Mouse (Mus musculus) CH12.LX (cell line): Measurements from ENCODE around the gene Ccdc142. TPM values are rescaled to one million over a fixed set of nuclear protein-coding genes. Genes with fewer than 3 reads are reported as not detected.

Experiments used
- DNase-seq: peaks from one replicate; pipeline ENCODE4 v3.0.0-alpha.2; 2013; ENCODE audit errors: extremely low read depth
- H3K27ac ChIP-seq: 2 replicates; pipeline ENCODE4 v1.5.1; 2012; ENCODE audit warnings: low read depth, mild to moderate bottlenecking, control low read depth, moderate library complexity; ENCODE audit not compliant: insufficient read depth
- H3K27me3 ChIP-seq: replicated peaks from 2 replicates; pipeline ENCODE3; 2012; ENCODE audit warnings: inconsistent platforms
- H3K36me3 ChIP-seq, 2 experiments: replicated peaks in 1 of 2; 2 replicates each; pipeline versions ENCODE3 to v1.6.1; 2012; ENCODE audit warnings: inconsistent platforms in 1 of 2, low read length in 1 of 2, mild to moderate bottlenecking in 1 of 2, mixed read lengths in 1 of 2, moderate library complexity in 1 of 2; ENCODE audit not compliant: control insufficient read depth in 1 of 2, insufficient read depth in 1 of 2
- H3K4me1 ChIP-seq, 2 experiments: 2 replicates each; pipeline ENCODE4 v1.6.1; 2012; ENCODE audit warnings: inconsistent platforms in 1 of 2, moderate library complexity in 1 of 2; ENCODE audit not compliant: insufficient read depth in 2 of 2, control insufficient read depth in 1 of 2
- H3K4me2 ChIP-seq: 2 replicates; pipeline ENCODE4 v1.6.1; 2012; ENCODE audit warnings: low read depth, mild to moderate bottlenecking, control low read depth; ENCODE audit not compliant: poor library complexity, insufficient read depth, severe bottlenecking
- H3K4me3 ChIP-seq, 3 experiments: fragments of 150-350 bp in 1 of 3; sonication (generic) in 1 of 3; replicated peaks in 1 of 3; 2 replicates each; pipeline versions ENCODE3 to v1.5.1; 2011 to 2012; ENCODE audit warnings: low read depth in 2 of 3, low read length in 2 of 3, mild to moderate bottlenecking in 2 of 3, moderate library complexity in 2 of 3, control low read depth in 1 of 3, improper control_type of control experiment in 1 of 3, inconsistent platforms in 1 of 3, mixed read lengths in 1 of 3; ENCODE audit not compliant: poor library complexity in 1 of 3
- H3K79me2 ChIP-seq: replicated peaks from 2 replicates; pipeline ENCODE4 v1.6.1; 2012; ENCODE audit warnings: mild to moderate bottlenecking, moderate library complexity; ENCODE audit not compliant: control insufficient read depth, poor library complexity, insufficient read depth, severe bottlenecking; ENCODE audit errors: extremely low read depth
- H3K9ac ChIP-seq: 2 replicates; pipeline ENCODE4 v1.6.1; 2012; ENCODE audit warnings: low read depth, mild to moderate bottlenecking, control low read depth, moderate library complexity; ENCODE audit not compliant: insufficient read depth
- H3K9me3 ChIP-seq: replicated peaks from 2 replicates; pipeline ENCODE3; 2012; ENCODE audit warnings: low read length, inconsistent platforms, mixed read lengths
- CHD2 ChIP-seq: IDR thresholded peaks from 2 replicates; pipeline ENCODE4 v1.6.1; 2011; ENCODE audit warnings: low read length, improper control_type of control experiment
- EP300 ChIP-seq: IDR thresholded peaks from 2 replicates; pipeline ENCODE4 v1.6.1; 2011; ENCODE audit warnings: low read length, improper control_type of control experiment
- JUN ChIP-seq: IDR thresholded peaks from 2 replicates; pipeline ENCODE4 v1.6.1; 2011; ENCODE audit warnings: low read depth, mild to moderate bottlenecking, low read length, improper control_type of control experiment, moderate library complexity; ENCODE audit not compliant: insufficient read depth
- MAFK ChIP-seq: IDR thresholded peaks from 2 replicates; pipeline ENCODE4 v1.6.1; 2011; ENCODE audit warnings: low read length, improper control_type of control experiment; ENCODE audit not compliant: insufficient replicate concordance
- MAZ ChIP-seq: IDR thresholded peaks from 2 replicates; pipeline ENCODE4 v1.6.1; 2012; ENCODE audit warnings: low read depth, mild to moderate bottlenecking, inconsistent platforms, low read length, improper control_type of control experiment, moderate library complexity
- MYC ChIP-seq: IDR thresholded peaks from 2 replicates; pipeline ENCODE4 v1.6.1; 2011; ENCODE audit warnings: low read depth, mild to moderate bottlenecking, improper control_type of control experiment, low read length
- NELFE ChIP-seq: IDR thresholded peaks from 2 replicates; pipeline ENCODE4 v1.6.1; 2011; ENCODE audit warnings: low read depth, low read length, improper control_type of control experiment
- POLR2A ChIP-seq: IDR thresholded peaks from 2 replicates; pipeline ENCODE4 v1.6.1; 2011; ENCODE audit warnings: low read depth, mild to moderate bottlenecking, improper control_type of control experiment, low read length
- RAD21 ChIP-seq: IDR thresholded peaks from 2 replicates; pipeline ENCODE4 v1.6.1; 2011; ENCODE audit warnings: low read depth, mild to moderate bottlenecking, low read length, improper control_type of control experiment, moderate library complexity
- TBP ChIP-seq: conservative IDR thresholded peaks from 2 replicates; pipeline ENCODE4 v1.6.1; 2011; ENCODE audit warnings: low read depth, low read length, improper control_type of control experiment
- TCF12 ChIP-seq: IDR thresholded peaks from 2 replicates; pipeline ENCODE4 v1.6.1; 2014; ENCODE audit warnings: low read depth, mild to moderate bottlenecking, inconsistent platforms, low read length, improper control_type of control experiment
- UBTF ChIP-seq: IDR thresholded peaks from 2 replicates; pipeline ENCODE4 v1.6.1; 2012; ENCODE audit warnings: low read depth, mild to moderate bottlenecking, inconsistent platforms, low read length, improper control_type of control experiment, moderate library complexity
- USF1 ChIP-seq: IDR thresholded peaks from 2 replicates; pipeline ENCODE4 v1.6.1; 2014; ENCODE audit warnings: low read depth, mild to moderate bottlenecking, inconsistent platforms, low read length, improper control_type of control experiment
- ZKSCAN1 ChIP-seq: IDR thresholded peaks from 2 replicates; pipeline ENCODE4 v1.6.1; 2012; ENCODE audit warnings: low read depth, inconsistent platforms, low read length, improper control_type of control experiment, borderline replicate concordance
- ZNF384 ChIP-seq: IDR thresholded peaks from 2 replicates; pipeline ENCODE4 v1.6.1; 2012; ENCODE audit warnings: low read depth, low read length, improper control_type of control experiment, inconsistent platforms
- dilution Hi-C: fragments of 300-500 bp; cut with MboI; formaldehyde crosslinking; loops from 2 replicates; pipeline ENCODE4 v1.14.3; 2020; ENCODE audit warnings: low sequenced_read_pairs; ENCODE audit not compliant: extremely low pct_unique_long_range_greater_than_20kb, extremely low pct_ligation_motif_present
- in situ Hi-C: fragments of 300-500 bp; cut with MboI; formaldehyde crosslinking; loops from 3 replicates; pipeline ENCODE4 v1.14.3; 2019; ENCODE audit warnings: low sequenced_read_pairs, low pct_ligation_motif_present, low pct_unique_long_range_greater_than_20kb, mixed read lengths
- polyA plus RNA-seq: library from polyadenylated mRNA; unstranded; fragments of >175 nt; gene quantifications from 2 replicates; pipeline ENCODE4 v1.2.1, GENCODE M21; 2012; ENCODE audit warnings: low read depth; ENCODE audit not compliant: insufficient read length
- total RNA-seq, 2 experiments: library from RNA; depleted of rRNA; stranded (reverse); fragments of 300-350 nt in 1 of 2; fragments of >200 nt in 1 of 2; gene quantifications; 2 replicates each; pipeline ENCODE4 v1.2.3; 2012 to 2014

The Ccdc142 gene
- total and polyA plus RNA-seq, 3 experiments: 0.38 to 3.1 (median 1.7) TPM

GRCm38 (mm10) chr6:83136291-83136880 is 35.0 kb downstream of the Ccdc142 start:
- H3K79me2 ChIP-seq: no peaks in the 10 kb centered on the region
- no peaks in the 10 kb centered on the region for H3K36me3 ChIP-seq
- no peaks in the 10 kb centered on the region for H3K9me3 ChIP-seq
- peaks cover 2% of the 10 kb centered on the region for H3K27me3 ChIP-seq
- no peak overlapping the region for H3K4me2 ChIP-seq
- no peak for DNase-seq
- H3K4me3 ChIP-seq: no peak overlapping the region
- no peak overlapping the region for H3K27ac ChIP-seq
- peaks cover 7 to 31% of the 10 kb centered on the region in 2 experiments; a peak in 3 of 4 replicates for H3K4me1 ChIP-seq
- TF ChIP-seq USF1 (no peak), ZKSCAN1 (no peak), UBTF (no peak), EP300 (no peak), MAZ (no peak)
- in situ Hi-C loops (no loop called here), dilution Hi-C loops (no loop called here)
- no peak overlapping the region for H3K9ac ChIP-seq

- DNase-seq: no peak
- peaks cover 7 to 31% of the 10 kb centered on the region in 2 experiments; a peak in 3 of 4 replicates for H3K4me1 ChIP-seq
These were observed 35.6 kb downstream of the Ccdc142 start for GRCm38 (mm10) chr6:83136881-83137575.

GRCm38 (mm10) chr6:83137576-83137950 is 36.2 kb downstream of the Ccdc142 start:
- Histone ChIP-seq H3K79me2 (no peaks in the 10 kb centered on the region), H3K9ac (no peak overlapping the region), H3K4me1 (peaks cover 9 to 31% of the 10 kb centered on the region in 2 experiments; a peak in 3 of 4 replicates), H3K4me2 (no peak overlapping the region), H3K27me3 (peaks cover 2% of the 10 kb centered on the region), H3K27ac (no peak overlapping the region), H3K36me3 (no peaks in the 10 kb centered on the region), H3K4me3 (peak overlapping the region in 2 of 3 experiments; percentile 19 to 28), H3K9me3 (no peaks in the 10 kb centered on the region)
- in situ Hi-C loops: no loop called here
- no peak for TF ChIP-seq TBP
- dilution Hi-C loops: no loop called here
- no peak for DNase-seq

More at GRCm38 (mm10) chr6:83136881-83137575, 35.6 kb downstream of the Ccdc142 start:
- dilution Hi-C loops (no loop called here), in situ Hi-C loops (no loop called here)
- peaks cover 2% of the 10 kb centered on the region for H3K27me3 ChIP-seq
- H3K4me3 ChIP-seq: peak overlapping the region in 2 of 3 experiments; percentile 13 to 19
- H3K27ac ChIP-seq: no peak overlapping the region
- H3K36me3 ChIP-seq: no peaks in the 10 kb centered on the region
- H3K9me3 ChIP-seq: no peaks in the 10 kb centered on the region
- no peak overlapping the region for H3K9ac ChIP-seq
- no peak overlapping the region for H3K4me2 ChIP-seq
- H3K79me2 ChIP-seq: no peaks in the 10 kb centered on the region
- TF ChIP-seq NELFE (no peak), ZNF384 (no peak), CHD2 (no peak), MAFK (no peak), TCF12 (no peak), ZKSCAN1 (no peak), JUN (no peak), POLR2A (no peak), MYC (no peak), RAD21 (no peak), USF1 (no peak), MAZ (no peak)
